Mouse (Mus musculus) midbrain, embryonic 10.5 days (tissue): ENCODE results near the gene Mars2. TPM values are rescaled to one million over a fixed set of nuclear protein-coding genes. Genes with fewer than 3 reads are reported as not detected.

Source experiments
- polyA plus RNA-seq: library from polyadenylated mRNA; unstranded; fragments of >200 nt; fragmentation: Nextera tagmentation; extraction: Ambion mirVana; gene quantifications from 2 replicates; pipeline ENCODE4 v1.2.1, GENCODE M21; 2016

Mars2 gene
- polyA plus RNA-seq, 1 experiment from 2014 or later = 2.8 TPM

Other genes starting within 250 kb of the Mars2 start
- 286 and 291 TPM in 2 replicates for gene Sf3b1, start 209.7 kb upstream of the Mars2 start, polyA plus RNA-seq
- gene Coq10b, start 184.4 kb upstream of the Mars2 start, polyA plus RNA-seq = 24.1 and 27.1 TPM in 2 replicates
- 477 and 642 TPM in 2 replicates for gene Hspe1, start 149.0 kb upstream of the Mars2 start, polyA plus RNA-seq
- gene Hspd1, start 148.9 kb upstream of the Mars2 start, polyA plus RNA-seq = 480 and 571 TPM in 2 replicates
- gene Mob4, start 105.9 kb upstream of the Mars2 start, polyA plus RNA-seq = 129 and 135 TPM in 2 replicates
- gene Rftn2, start 10.4 kb upstream of the Mars2 start, polyA plus RNA-seq = 5.8 TPM in 2 replicates
- gene Boll, start 126.3 kb downstream of the Mars2 start, polyA plus RNA-seq = 0.23 and 0.84 TPM in 2 replicates
- gene Plcl1, start 168.7 kb downstream of the Mars2 start, polyA plus RNA-seq = 0.93 and 1.0 TPM in 2 replicates